Mouse (Mus musculus) cerebellum, adult (tissue): ENCODE measurements at regions not wholly inside any gene's neighbourhood (a gene's known extent, or its start where the extent isn't known, plus 50 kb on each side); places are given as distances from the start of the nearest gene placed in this dataset.

Experiments used
- ATAC-seq: cut with Nextera tagmentation; 2 replicates; pipeline ENCODE4 v1.9.2; 2017; ENCODE audit warnings: mild to moderate bottlenecking, moderate library complexity, mixed read lengths; ENCODE audit not compliant: insufficient number of reproducible peaks, low FRiP score, low TSS enrichment

- no peak for ATAC-seq
Measured at GRCm38 (mm10) chr6:51036074-51036473, 381.8 kb upstream of the Npvf start.

GRCm38 (mm10) chr6:51036553-51036952, 382.3 kb upstream of the Npvf start:
- no peak for ATAC-seq

DNA sequence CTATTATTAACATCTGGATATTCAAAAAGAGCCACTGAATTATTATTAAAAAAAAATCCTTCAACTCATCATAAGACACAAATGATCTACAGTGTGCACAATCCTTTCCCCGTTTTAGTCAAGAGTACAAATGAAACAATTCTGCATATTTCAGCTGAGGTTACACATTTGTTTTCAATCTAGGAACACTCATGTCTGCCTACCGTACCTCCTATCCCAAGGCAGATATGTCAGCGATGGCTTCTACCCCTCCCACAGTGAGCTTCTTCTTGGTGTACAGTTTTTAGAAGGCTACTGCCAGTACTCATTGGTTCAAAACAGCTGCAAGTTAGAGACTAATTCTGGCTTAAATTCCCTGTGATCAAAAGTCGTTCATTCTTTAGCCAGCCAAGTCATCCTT, 382.7 kb upstream of the Npvf start:
- no peak for ATAC-seq

DNA sequence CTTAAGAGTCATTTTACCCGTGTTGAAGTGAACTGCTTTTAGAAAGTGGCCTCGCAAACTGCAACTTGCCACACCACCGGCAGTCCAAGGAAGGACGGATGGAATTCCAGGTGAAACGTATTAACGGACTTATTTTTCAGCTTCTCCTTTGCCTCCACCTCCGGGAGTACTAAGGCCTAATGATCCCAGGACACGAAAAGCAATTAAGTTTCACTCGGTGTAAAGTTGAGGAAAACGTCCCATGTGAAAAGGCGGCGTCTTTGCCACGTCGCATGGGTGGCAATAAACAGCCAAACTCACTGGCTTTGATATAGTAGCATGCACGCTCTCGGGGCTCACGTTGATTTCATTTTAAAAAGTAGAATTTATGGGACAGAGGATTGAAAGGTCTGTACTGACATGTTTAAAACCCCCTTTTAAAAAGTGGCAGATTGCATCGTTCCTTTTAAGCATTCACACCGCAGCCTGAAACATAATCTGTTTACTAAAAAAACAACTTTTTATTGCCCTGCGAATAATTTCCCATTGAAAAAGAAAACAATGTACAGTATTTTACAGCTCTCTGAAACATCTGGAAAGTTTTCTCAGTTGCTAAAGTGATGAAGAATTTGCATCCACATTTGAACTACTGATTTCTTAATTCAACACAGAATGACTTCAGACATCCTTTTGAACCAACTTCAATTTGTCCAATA, 385.4 kb upstream of the Npvf start:
- no peak for ATAC-seq

DNA sequence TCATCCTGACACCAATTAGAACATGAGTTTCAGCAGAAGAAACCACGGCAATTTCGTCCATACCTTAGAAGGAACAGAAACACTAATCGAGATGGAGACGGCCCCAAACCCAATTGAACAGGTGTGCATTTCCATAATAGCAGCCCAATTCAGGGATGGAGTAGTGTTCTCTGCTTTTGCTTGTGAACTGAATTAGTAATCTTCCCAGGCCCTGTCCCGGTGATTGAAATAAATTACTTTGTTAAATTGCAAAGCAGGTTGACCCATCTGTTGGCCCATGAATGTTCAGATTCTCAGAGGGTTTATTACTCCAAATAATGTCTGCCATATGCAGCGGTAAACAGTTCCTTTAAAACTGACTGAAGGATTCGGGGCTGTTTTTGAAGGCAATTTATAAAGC, 388.5 kb upstream of the Nfe2l3 start:
- no peak for ATAC-seq

GRCm38 (mm10) chr6:51044873-51045272, 387.6 kb upstream of the Nfe2l3 start:
- no peak for ATAC-seq

GRCm38 (mm10) chr6:51052451-51052921, 380.0 kb upstream of the Nfe2l3 start:
- ATAC-seq, result no peak

DNA sequence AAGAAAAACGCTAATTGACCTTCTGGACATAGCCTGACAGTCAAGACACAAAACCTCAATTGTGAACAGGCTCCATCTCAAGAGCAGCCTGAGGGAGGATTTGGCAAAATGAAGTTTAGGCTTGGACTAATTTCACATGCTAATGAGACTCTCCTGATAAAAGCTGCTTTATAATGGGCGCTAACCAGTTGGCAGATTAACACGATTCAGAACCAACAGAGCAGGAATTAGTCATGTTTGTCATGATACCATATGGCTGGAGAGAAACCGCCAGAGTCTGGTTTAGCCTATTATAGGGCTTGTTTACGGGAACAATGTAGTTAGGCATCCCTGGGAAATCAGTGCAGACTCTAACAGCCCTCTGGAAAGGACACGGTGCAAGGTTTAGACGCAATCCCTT, 375.2 kb upstream of the Nfe2l3 start:
- ATAC-seq, result no peak

DNA sequence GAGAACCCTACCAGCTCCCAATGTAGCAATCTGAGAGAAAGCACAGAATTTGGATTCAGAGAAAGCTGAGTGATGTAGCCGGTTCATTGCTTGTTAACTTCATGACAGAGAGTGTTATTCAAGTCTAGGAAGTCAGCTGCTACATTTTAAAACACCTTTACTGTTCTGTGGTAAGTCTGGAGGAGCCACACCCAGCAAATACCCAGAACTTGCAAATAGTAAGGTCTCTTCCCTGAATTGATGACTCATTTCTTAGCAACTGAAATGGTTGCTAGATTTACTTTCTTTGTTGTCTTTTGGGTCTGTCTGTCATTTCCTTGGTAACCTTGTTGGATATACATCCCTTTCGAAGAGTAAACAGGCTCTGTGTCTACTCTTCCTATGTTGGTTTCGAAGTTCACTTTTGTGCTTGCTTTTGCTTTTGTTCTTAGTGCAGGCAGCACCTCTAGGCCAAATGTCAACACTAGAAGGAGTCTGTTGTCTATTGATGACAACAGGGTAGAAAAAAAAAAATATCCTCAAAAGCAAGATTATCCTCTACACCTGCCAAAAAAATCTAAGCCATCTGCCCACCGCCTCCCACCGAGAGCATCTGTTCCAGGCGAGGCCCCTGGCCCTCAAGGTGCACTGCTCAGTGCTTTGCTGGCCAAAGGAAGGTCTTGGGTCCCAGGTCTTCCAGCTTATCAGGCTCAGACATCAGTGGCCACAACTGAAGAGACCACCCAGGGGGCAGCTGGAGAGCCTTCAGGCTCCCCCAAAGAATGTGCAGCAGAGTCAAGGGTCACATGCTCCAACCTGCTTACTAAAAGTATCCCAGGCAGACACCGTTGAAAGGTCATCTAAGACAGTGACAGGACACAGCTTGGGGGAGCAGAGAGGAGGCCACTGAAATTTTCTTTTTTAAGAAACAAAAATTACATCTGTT, 372.3 kb upstream of the Nfe2l3 start:
- ATAC-seq, result no peak

DNA sequence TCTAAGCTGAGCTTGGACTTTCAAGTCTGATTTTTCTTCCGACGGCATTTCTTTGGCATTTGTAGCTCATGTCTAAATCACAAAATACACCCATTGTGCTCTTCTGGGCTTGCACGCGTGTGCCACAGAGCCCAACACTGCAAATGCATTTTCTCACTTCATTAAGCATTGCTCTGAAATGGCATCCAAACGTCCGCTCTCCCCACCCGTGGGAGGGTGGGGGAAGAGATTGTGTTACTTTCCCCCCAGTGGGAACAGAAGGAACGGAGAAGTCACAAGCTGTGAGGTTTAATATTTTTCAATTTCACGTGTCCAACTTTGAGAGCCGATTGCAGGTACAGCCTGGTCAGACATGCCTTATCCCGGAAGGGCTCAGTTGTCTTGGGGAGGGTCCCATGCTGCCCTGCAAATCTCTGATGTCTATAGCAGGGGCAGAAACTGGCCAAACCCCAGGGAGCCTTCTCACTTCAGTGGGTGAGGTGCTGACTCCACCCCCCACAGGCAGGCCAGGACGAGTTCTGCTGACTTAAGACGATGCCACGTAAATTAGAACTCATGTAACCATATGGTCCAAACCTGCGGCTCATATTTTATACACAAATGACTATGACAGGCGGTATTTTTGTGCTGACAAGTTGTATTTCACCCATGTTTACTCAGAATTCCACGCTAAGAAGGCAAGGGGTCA, 371.5 kb upstream of the Nfe2l3 start:
- ATAC-seq, result no peak

DNA sequence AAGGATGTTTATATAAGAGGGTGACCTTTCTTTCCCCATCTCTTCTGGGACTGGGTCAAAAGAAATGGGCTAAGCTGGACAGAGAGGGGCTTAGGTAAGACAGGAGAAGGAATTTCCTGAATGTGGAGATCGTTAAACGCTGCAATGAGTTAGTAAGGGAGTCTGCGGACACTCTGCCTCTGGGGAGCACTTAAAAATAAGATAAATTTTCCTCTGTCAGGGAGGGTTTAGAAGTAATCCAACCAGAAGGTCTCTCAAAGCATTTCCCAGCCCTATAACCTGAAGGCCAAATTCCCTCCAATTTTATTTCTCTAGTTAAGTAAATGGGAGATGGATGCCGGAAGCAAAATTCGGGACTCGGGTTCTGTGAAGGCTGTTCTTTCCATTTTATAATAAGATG, 367.3 kb upstream of the Nfe2l3 start:
- no peak for ATAC-seq

GRCm38 (mm10) chr6:51067332-51067731, 365.1 kb upstream of the Nfe2l3 start:
- no peak for ATAC-seq

- ATAC-seq, result no peak
Measured at GRCm38 (mm10) chr6:51069945-51070344, 362.5 kb upstream of the Nfe2l3 start.

GRCm38 (mm10) chr6:51071243-51071642, 361.2 kb upstream of the Nfe2l3 start:
- no peak for ATAC-seq

GRCm38 (mm10) chr6:51075026-51075425, 357.4 kb upstream of the Nfe2l3 start:
- ATAC-seq, result no peak

GRCm38 (mm10) chr6:51076861-51077768, 355.4 kb upstream of the Nfe2l3 start:
- no peak for ATAC-seq

- no peak for ATAC-seq
Measured at GRCm38 (mm10) chr6:51077769-51078096, 354.7 kb upstream of the Nfe2l3 start.

DNA sequence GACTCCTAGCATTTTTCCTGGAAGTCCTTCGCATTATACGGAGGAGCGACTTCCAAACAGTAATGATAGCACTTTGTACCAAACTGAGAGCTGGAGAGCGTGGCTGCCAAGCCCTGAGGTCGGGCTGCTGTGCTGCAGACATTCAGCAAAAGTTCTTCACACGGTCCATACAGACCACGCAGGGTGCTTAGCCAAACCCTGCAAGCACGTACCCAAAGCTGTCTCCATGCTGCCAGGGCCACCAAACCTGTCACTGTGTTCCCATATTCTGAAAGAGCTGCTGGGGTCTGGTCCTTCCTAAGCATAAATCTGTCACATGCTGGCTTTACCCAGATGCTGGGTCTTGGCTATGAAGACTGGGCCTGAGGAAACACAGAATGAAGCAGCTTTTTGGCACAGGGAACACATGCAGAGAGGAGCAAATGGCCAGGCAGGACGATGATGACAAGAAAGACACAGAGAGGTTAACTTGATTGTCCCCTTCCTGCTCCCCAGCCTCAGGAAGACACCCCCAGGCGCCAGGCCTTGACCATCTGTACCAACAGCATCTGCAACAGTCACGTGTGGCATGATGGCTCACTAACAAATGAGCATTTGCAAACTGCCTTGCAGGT, 354.0 kb upstream of the Nfe2l3 start:
- no peak for ATAC-seq

DNA sequence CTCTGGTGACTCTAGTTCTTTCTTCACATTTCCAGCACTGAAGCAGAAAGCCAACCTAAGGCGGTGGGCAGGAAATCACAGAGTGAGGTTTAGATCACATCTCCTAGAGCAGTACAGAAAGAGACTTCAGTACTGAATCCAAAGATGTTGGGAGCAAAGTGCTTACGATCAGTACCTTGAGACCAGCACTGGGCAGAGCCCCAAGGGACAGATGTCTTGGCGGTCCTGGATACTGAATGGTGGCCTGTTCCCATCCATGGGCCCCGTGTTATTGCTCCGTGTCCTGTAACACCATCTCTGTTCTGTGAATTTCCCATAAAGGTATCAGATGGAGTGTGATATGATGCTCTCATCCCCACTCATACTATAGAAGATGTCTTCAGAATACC, 353.5 kb upstream of the Nfe2l3 start:
- no peak for ATAC-seq

- ATAC-seq, result no peak
Measured at GRCm38 (mm10) chr6:51081056-51081455, 351.4 kb upstream of the Nfe2l3 start.
